Mouse (Mus musculus) kidney, embryonic 14.5 days (tissue): ENCODE measurements around the gene Pdzd2. TPM values are rescaled to one million over a fixed set of nuclear protein-coding genes. Genes with fewer than 3 reads are reported as not detected.

ENCODE experiments used
- ATAC-seq: fragments of 200-750 bp; cut with Nextera tagmentation; 2 replicates; pipeline ENCODE4 v1.8.0; 2017; ENCODE audit warnings: moderate number of reproducible peaks, mild to moderate bottlenecking, moderate TSS enrichment, moderate library complexity; ENCODE audit not compliant: low FRiP score, low TSS enrichment
- H3K27ac ChIP-seq: fragments of 300-500 bp; sonication (generic); 2 replicates; pipeline ENCODE4 v1.5.1; 2014; ENCODE audit warnings: low read depth, mild to moderate bottlenecking, low read length, moderate library complexity, mixed read lengths
- H3K27me3 ChIP-seq: fragments of 300-500 bp; sonication (generic); 2 replicates; pipeline ENCODE4 v1.6.1; 2014; ENCODE audit warnings: mild to moderate bottlenecking, low read length; ENCODE audit not compliant: control insufficient read depth, insufficient read depth
- H3K36me3 ChIP-seq: fragments of 300-500 bp; sonication (generic); 2 replicates; pipeline ENCODE4 v1.6.1; 2014; ENCODE audit warnings: low read length, mixed read lengths; ENCODE audit not compliant: control insufficient read depth, insufficient read depth
- H3K4me1 ChIP-seq: fragments of 300-500 bp; sonication (generic); 2 replicates; pipeline ENCODE4 v1.6.1; 2014; ENCODE audit warnings: low read length, mixed read lengths; ENCODE audit not compliant: control insufficient read depth, insufficient read depth
- H3K4me2 ChIP-seq: fragments of 300-500 bp; sonication (generic); replicated peaks from 2 replicates; pipeline ENCODE4 v1.6.1; 2014; ENCODE audit warnings: low read depth, mild to moderate bottlenecking, low read length
- H3K4me3 ChIP-seq: fragments of 300-500 bp; sonication (generic); 2 replicates; pipeline ENCODE4 v1.5.1; 2014; ENCODE audit warnings: mild to moderate bottlenecking, low read length
- H3K9ac ChIP-seq: fragments of 300-500 bp; sonication (generic); 2 replicates; pipeline ENCODE4 v1.6.1; 2014; ENCODE audit warnings: low read depth, mild to moderate bottlenecking, low read length, moderate library complexity
- H3K9me3 ChIP-seq: fragments of 300-500 bp; sonication (generic); 2 replicates; pipeline ENCODE4 v1.6.1; 2016; ENCODE audit warnings: low read length; ENCODE audit not compliant: control insufficient read depth
- WGBS: fragments of 180-500 bp; shearing (Covaris S2); extraction: QIAGEN DNeasy Blood & Tissue Kit; methylation state at CpG from one replicate; pipeline ENCODE4 v1.1.7; 2014; 5-methylcytosine and 5-hydroxymethylcytosine counted together
- polyA plus RNA-seq: library from polyadenylated mRNA; unstranded; fragments of >200 nt; fragmentation: Nextera tagmentation; extraction: Ambion mirVana; gene quantifications from 2 replicates; pipeline ENCODE4 v1.2.1, GENCODE M21; 2014

Gene Pdzd2
- polyA plus RNA-seq, 1 experiment from 2014 or later: 43.7 TPM

DNA sequence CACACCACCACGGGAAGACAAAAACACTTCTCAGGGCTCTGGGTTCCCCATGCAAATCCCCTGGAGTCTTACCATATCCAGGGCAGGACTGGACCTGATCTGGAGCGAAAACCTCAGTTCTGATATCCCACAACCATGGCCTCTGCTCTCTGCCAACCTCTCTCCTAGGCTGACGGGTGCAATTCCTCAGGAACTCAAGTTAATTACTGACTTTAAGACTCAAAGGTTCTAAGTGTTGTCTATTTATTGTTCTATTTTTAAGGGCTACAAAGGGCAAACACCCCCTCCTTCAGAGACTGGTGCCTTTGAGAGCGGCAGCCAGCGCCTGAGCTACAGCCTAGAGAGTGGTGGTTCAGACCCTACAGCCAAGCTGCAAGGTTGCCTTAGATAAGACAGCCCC, 65.7 kb downstream of the Pdzd2 start:
- WGBS: 82% methylated on average over 5 of the region's 5 CpGs
- no peak for ATAC-seq
- no peak overlapping the region for H3K9ac ChIP-seq
- H3K36me3 ChIP-seq: no peaks in the 10 kb centered on the region
- H3K4me3 ChIP-seq: no peak overlapping the region
- no peaks in the 10 kb centered on the region for H3K9me3 ChIP-seq
- no peak overlapping the region for H3K4me2 ChIP-seq
- H3K27ac ChIP-seq: no peak overlapping the region
- H3K4me1 ChIP-seq: no peaks in the 10 kb centered on the region
- no peaks in the 10 kb centered on the region for H3K27me3 ChIP-seq

DNA sequence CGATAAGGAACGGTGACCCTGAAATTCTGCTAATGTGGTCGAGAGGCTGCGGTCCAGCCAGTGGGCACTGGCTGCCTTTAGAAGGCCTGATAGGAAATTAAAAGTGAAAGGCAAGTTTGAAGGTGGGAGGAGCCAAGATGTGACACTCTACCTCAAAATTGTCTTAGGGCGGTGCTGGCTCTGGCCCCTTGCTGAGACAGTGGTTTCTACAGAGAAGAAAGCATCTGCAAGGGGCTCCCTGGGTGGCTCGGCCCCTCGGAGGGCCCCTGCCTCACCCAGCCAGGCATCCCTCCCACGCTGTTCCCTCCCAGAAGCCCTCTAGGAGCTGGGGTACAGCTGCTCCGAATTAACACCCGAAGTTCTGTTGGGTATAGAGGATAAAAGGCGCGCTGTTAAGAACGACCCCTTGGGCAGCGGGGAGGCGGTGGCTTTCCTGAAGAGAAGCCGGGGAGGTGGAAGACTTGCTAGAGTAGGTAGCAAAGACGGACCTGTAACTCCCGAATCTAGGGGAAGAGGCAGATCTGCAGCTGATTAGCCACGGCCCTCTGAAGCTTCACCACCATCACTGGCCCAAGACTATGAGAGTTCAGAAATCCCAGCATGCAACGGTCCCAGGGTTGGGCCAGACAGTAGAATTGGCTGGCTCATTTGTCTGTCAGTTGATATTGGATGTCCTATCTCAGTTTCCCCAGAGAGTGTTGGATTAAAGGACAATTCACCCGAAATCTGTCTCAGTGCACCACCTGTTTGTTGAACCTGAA, 71.8 kb downstream of the Pdzd2 start:
- Histone ChIP-seq H3K4me2 (peak overlapping the region; percentile 27; the same call in 1 of the 2 replicates), H3K27me3 (no peaks in the 10 kb centered on the region), H3K4me1 (peaks cover 5% of the 10 kb centered on the region; the same call in 1 of the 2 replicates), H3K4me3 (no peak overlapping the region), H3K27ac (no peak overlapping the region), H3K9ac (no peak overlapping the region), H3K9me3 (no peaks in the 10 kb centered on the region), H3K36me3 (no peaks in the 10 kb centered on the region)
- ATAC-seq: peak; percentile 61; the same call in 1 of the 2 replicates
- WGBS: 36% methylated on average over 21 of the region's 21 CpGs

DNA sequence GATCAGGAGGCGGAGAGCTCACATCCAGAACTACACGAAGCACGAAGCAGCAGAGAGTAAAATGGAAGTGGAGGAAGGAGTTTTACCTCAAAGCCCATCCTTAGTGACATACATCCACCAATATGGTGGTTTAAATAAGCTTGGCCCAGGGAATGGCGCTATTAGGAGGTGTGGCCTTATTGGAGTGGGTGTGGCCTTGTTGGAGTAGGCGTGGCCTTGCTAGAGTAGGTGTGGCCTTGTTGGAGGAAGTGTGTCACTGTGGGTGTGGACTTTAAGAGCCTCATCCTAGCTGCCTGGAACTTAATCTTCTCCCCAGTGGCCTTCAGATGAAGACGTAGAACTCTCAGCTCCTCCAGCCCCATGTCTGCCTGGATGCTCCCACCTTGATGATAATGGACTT, 73.8 kb downstream of the Pdzd2 start:
- no peak overlapping the region for H3K27ac ChIP-seq
- no peaks in the 10 kb centered on the region for H3K27me3 ChIP-seq
- H3K4me3 ChIP-seq: no peak overlapping the region
- H3K36me3 ChIP-seq: no peaks in the 10 kb centered on the region
- no peak for ATAC-seq
- peaks cover 5% of the 10 kb centered on the region; the same call in 1 of the 2 replicates for H3K4me1 ChIP-seq
- WGBS: 91% methylated on average over 6 of the region's 6 CpGs
- no peaks in the 10 kb centered on the region for H3K9me3 ChIP-seq
- H3K4me2 ChIP-seq: no peak overlapping the region
- H3K9ac ChIP-seq: no peak overlapping the region

DNA sequence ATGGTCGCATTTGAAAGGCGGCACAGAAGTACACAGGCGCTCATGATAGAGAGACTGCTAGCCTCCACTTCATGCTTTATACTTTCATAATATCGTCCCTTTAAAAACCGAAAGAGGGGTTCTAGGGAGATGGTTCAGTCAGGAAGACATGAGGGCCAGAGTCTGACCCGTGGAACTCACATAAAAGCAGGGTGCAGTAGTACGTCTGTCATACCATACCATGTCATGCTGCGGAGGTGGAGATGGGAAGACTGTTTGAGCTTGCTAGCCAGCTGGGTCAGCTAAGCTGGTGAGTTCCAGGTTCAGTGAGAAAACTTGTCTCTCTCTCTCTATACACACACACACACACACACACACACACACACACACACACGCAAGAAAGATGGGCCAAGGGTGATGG, 76.4 kb downstream of the Pdzd2 start:
- WGBS: 91% methylated on average over 9 of the region's 9 CpGs
- no peaks in the 10 kb centered on the region for H3K9me3 ChIP-seq
- no peaks in the 10 kb centered on the region for H3K36me3 ChIP-seq
- no peak overlapping the region for H3K27ac ChIP-seq
- no peak overlapping the region for H3K4me2 ChIP-seq
- no peak overlapping the region for H3K9ac ChIP-seq
- no peak for ATAC-seq
- H3K27me3 ChIP-seq: no peaks in the 10 kb centered on the region
- peaks cover 5% of the 10 kb centered on the region; the same call in 1 of the 2 replicates for H3K4me1 ChIP-seq
- H3K4me3 ChIP-seq: no peak overlapping the region

DNA sequence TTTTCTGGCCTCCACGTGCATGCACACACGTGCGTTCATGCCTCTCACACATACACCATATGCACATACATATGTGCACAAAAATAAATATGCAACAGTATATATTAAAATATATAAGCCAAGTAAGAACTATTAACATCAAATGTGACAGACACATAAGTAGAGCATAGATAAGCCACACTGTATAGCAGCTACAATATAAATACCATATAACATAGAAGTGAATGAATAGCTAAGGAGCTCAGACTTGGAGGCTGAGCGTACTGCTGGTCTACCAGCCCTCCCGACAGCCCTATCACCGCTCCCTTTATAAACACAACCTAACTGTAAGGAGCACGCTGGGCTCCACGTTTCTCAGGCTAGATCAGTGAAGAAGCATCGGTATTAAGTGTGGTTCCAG, 79.4 kb downstream of the Pdzd2 start:
- 90% methylated on average over 9 of the region's 9 CpGs for WGBS

DNA sequence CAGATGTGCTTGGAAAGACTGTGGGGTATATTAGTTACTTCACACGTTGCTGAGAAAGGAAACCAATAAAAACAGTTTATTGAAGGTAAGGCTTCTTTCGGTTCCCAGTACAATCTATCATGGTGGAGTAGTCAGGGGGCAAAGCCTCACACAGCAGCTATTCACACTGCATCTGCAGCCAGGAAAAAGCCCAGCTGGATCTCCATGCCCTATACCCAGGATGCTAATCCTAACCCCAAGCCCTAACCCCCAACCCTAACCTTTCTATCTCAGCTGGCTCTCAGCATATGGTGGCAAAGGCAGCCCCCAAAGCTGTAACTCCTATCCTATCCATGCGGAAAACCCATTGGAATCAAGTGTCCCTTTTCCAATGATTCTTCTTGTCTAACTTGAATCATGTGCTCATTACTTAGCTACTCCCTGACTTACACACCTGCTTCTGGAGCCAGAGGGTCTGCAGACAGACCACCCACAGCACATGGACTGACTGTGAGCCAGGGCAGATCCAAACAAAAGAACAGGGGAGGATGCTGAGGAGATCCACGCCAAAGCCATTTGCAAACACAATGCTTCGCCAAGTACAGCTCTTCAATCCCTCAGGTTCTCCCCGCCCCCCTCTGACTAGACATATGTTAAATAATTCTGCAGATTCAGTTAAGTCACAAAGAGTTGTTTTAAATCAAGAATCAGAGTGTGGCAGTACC, 83.6 kb downstream of the Pdzd2 start:
- ATAC-seq: peak; percentile 68
- WGBS: 44% methylated on average over 6 of the region's 6 CpGs
- 0 out of 2 replicates have a peak, but pooled peaks cover 2% of the 10 kb centered on the region for H3K4me1 ChIP-seq
- no peak overlapping the region for H3K9ac ChIP-seq
- peaks cover 4% of the 10 kb centered on the region for H3K9me3 ChIP-seq
- H3K27ac ChIP-seq: no peak overlapping the region
- no peaks in the 10 kb centered on the region for H3K36me3 ChIP-seq
- H3K4me2 ChIP-seq: no peak overlapping the region
- no peak overlapping the region for H3K4me3 ChIP-seq
- H3K27me3 ChIP-seq: no peaks in the 10 kb centered on the region

More for the DNA sequence above, 79.4 kb downstream of the Pdzd2 start:
- Histone ChIP-seq H3K4me3 (no peak overlapping the region), H3K9me3 (no peaks in the 10 kb centered on the region), H3K27ac (no peak overlapping the region), H3K4me1 (no peaks in the 10 kb centered on the region), H3K27me3 (no peaks in the 10 kb centered on the region), H3K4me2 (no peak overlapping the region), H3K36me3 (no peaks in the 10 kb centered on the region), H3K9ac (no peak overlapping the region)
- no peak for ATAC-seq

DNA sequence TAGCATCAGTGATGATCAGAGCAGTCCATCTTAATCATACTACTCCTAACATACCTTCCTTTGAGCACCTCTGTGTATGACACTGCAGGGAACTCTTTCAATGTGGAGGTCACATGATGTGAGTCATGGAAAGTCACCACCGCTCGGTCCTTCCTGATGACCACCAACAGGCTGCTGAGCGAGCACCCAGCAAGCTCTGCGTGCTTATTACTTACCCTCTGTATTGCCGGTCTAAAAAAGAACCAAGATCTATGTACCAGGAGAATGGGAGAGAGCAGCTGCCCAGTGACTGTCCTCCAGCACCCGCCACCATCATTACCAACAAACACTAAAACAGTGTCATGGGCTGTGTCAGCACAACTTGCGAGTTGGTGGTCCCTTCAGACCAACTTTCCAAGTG, 84.4 kb downstream of the Pdzd2 start:
- no peak overlapping the region for H3K9ac ChIP-seq
- no peak for ATAC-seq

DNA sequence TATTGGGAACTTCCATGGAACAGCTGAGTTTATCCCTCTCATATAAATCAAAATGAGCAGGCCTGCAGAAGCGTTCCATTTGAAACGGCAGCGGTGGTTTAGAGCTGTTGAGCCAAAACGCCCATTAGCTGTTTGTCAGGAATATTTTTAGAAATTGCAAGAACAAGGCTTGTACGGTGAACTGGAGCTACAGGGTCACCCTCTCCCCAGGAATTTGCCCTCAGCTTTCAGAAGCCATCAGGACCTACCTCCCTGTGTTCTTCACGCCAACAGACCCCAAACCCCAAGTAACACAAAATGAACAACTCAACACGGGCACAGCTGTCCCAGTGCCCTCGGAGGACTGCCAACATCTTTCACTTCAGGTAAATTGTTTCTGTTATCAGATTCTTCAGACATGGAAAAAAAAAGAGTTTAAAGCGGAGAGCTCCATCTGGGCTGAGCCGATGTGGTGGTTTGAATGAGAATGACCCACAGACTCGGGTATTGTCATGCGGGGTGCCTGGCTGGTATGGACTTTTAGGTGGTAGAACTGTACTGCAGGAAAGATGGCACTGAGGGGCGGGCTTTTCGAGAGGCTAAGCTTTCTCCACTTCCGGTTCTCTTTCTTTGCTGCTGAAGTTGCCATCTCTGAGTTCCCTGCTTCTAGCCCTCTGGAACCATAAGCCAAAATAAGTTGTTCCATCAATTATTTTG, 87.2 kb downstream of the Pdzd2 start:
- Histone ChIP-seq H3K36me3 (no peaks in the 10 kb centered on the region), H3K4me1 (peaks cover 2% of the 10 kb centered on the region; the same call in 1 of the 2 replicates), H3K27me3 (no peaks in the 10 kb centered on the region), H3K4me2 (no peak overlapping the region), H3K9ac (no peak overlapping the region), H3K27ac (no peak overlapping the region; the same call in 1 of the 2 replicates), H3K4me3 (no peak overlapping the region), H3K9me3 (peaks cover 4% of the 10 kb centered on the region)
- no peak for ATAC-seq
- WGBS: 67% methylated on average over 15 of the region's 15 CpGs

More for the DNA sequence above, 84.4 kb downstream of the Pdzd2 start:
- no peaks in the 10 kb centered on the region for H3K27me3 ChIP-seq
- no peaks in the 10 kb centered on the region for H3K36me3 ChIP-seq
- H3K9me3 ChIP-seq: peaks cover 4% of the 10 kb centered on the region
- H3K4me1 ChIP-seq: 0 out of 2 replicates have a peak, but pooled peaks cover 2% of the 10 kb centered on the region
- H3K4me3 ChIP-seq: no peak overlapping the region
- WGBS: 94% methylated on average over 7 of the region's 7 CpGs
- H3K27ac ChIP-seq: no peak overlapping the region
- no peak overlapping the region for H3K4me2 ChIP-seq
